Mouse (Mus musculus) thymus, adult 2 months (tissue): ENCODE measurements at regions not wholly inside any gene's neighbourhood (a gene's known extent, or its start where the extent isn't known, plus 50 kb on each side); places are given as distances from the start of the nearest gene placed in this dataset.

Source experiments
- CTCF ChIP-seq: fragments of 200-500 bp; IDR thresholded peaks from 2 replicates; pipeline ENCODE4 v1.5.1; 2012; ENCODE audit warnings: mild to moderate bottlenecking, control low read depth, low read length, moderate library complexity, borderline replicate concordance; ENCODE audit not compliant: control insufficient read depth, poor library complexity, insufficient read depth; ENCODE audit errors: extremely low read depth
- POLR2A ChIP-seq: fragments of 200-500 bp; IDR thresholded peaks from 2 replicates; pipeline ENCODE4 v1.6.1; 2012; ENCODE audit warnings: mild to moderate bottlenecking, low read length, control low read depth, moderate library complexity; ENCODE audit not compliant: control insufficient read depth, poor library complexity, insufficient read depth; ENCODE audit errors: extremely low read depth

DNA sequence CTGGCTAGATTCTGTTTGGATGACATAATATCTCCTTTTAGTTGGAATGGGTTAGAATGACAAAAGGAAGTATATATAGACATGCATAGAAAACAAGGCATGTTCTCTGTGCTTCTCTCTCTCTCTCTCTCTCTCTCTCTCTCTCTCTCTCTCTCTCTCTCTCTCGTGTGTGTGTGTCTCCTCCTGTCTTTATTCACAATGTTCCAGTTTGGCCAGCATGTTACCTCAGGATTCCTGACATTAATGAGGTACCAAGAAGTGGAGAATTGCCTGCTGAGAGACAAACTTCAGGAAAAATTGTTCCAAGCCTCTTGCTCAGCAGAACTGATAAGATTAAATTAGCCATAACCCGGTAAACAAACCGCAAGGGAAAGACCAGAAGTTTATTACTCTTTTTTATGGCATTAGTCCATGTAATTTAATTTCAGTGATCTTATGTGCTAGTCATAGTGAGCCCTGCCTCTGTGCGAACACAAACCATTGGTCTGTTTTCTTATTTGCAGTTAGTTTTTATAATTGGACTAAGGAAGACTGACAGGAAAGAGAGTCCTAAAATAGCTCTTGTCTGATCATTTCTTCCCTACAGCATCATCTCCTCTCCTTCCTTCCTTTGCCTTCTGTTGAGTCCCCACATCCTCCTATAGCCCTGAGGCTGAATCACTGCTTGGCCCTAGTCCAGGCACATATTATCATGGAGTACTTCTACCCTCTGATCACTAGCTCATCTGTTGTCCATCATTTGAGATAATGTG is 323.5 kb upstream of the 1700056E22Rik start:
- TF ChIP-seq POLR2A = no peak
- no peak for TF ChIP-seq CTCF
